Mouse (Mus musculus): Measurements from ENCODE around the gene Mypn. TPM values are rescaled to one million over a fixed set of nuclear protein-coding genes. Genes with fewer than 3 reads are reported as not detected.

Gene Mypn
- polyA plus RNA-seq (2012; rRNA removed): 0.09 and 0.23 TPM in 2 replicates

DNA sequence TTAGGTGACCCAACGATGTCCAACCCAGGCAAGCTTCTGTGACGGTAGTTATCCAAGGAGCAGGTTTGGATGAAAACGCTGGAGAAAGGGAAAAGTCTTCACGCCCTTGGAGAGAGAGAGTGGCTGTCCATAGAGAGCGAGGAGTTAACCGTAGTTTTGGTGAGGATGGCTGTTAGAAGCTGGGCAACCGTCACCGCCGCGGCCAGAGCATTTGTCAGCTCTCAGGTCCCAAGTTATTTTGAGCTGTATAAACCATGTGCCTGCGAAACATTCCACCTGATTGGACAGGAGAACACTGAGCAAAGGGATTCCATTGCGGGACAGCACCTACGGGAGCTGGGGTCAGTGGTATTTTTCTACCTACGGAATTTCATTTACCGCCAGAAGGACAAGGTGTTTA lies at the start of gene Mypn:
Mypn (minus strand) TSS at position 225 of the 400 bp plus-strand sequence.
- DNase-seq (ENCODE audit: low read depth): no peak

DNA sequence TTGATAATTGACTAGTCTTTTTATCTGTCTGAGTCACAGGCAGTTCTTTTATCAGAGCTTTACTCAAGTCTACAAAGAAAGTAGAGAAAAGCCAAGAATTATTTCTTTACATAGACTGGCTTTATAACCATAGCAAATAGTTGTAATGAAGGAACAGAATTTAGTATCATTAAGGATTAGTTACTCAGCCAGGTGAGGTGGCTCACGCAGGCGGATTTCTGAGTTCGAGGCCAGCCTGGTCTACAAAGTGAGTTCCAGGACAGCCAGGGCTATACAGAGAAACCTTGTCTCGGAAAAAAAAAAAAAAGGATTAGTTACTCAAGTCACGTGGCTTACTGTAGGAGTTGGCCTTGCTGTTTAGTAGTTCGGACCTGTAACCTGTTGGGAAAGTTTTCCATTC lies 44.7 kb upstream of the Mypn start:
- DNase-seq (ENCODE audit: low read depth): no peak

DNA sequence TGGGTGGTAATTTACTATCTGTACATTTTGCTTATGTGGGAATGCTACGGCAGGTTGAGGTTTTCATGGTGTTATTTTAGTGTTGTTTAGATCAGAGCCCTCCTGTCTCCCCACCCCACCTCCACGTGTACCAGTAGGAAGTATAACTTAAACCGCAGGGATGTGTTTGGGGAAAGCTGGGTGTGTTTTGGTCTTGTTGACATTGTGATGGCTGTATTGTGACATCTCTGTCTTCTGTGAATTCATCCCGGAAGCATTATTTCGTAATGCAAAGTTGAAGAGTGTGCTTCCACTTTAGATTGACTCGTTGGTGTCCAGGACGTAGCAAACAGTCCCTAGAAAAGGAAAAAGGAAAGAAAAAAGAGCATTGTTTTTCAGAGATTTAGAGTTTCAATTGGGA lies 43.7 kb upstream of the Mypn start:
- DNase-seq (ENCODE audit: low read depth): no peak

DNA sequence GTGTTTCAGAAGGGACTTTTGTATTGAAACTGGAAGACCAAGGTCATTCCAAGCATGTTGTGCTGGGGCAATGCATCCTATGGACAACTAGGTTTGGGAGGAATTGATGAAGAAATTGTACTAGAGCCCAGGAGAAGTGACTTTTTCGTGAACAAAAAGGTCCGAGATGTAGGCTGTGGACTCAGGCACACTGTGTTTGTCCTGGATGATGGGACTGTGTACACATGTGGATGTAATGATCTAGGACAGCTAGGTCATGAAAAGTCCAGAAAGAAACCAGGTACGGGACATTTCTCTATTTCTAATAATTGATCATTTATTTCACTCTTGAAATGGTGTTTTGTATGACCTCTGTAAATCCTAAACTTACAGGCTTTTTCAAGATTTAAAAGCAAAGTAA lies 42.1 kb upstream of the Mypn start:
- DNase-seq (ENCODE audit: low read depth): no peak

DNA sequence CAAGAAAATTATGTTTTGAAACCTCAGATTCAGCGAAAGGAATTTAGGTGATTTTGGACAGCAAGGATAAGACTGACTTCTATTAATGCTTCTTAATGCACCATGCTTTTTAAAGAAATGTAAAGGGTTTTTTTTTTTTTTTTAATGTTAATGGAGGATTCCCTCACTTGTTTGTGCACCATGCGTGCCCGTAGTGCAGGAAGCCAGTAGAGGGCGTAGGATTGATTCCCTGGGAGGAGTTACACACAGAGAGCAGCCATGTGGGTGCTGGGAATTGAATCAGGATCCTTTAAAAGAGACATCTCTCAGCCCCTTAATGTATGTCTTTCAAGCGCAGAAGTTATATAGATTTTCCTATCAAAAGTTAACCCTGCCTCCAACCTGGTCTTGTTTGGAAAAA lies 41.0 kb upstream of the Mypn start:
- no peak for DNase-seq (ENCODE audit: low read depth)

DNA sequence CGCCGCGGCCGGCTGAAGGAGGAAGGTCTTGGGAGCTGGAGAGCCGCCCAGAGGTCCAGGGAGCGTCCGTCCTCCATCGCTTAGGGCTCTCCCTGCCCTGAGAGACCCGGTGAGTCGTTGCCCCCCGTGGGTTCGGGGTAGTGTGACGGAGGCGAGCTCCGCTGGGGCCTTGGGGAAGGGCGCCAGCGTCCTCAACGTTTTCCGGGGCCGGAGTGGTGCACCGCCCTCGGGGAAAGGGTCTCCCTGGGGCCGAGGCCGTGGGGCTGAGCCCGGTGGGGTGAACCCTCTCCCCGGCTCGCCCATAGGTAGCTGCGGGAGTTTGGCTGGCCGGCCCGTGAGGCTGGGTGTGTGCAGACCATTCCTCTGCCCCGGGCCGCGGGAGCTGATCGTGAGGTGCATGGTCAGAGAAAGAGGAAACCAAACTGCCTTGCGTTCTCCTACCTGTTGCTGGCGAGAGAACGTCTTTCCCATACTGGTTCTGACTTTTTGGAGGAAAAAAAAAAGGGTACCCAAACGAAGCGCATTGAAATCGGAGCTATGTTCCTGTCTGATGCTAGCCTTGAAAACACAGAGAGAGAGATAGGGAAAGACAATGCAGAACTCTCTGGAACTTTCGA lies 40.4 kb upstream of the Mypn start:
- no peak for DNase-seq (ENCODE audit: low read depth)

DNA sequence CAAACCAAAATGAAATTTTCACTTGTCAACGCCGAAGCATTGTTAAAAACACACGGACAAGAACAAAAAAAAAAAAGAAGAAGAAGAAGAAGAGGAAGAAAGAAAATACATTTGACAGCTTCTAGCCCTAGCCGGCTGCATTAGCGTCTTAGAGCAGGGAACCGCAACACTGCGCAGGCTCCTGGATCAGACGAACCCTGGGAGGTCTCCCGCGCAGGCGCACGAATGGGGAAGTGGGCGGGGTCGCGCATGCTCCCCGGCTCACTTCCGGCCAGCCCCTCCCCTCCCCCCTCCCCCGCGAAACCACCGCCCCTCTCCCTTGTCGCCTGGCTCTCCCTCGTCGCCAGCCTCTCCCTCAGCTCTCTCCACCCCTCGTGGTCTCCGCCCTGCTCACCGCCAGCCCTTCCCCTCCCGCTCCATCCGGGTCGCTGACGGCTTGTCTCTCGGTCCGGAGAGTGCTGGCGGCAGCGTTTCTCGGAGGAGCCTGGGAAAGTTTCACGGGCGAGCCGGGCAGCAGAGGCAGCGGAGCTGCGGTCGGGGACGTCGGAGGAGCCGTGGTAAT lies 39.8 kb upstream of the Mypn start, which contains the start of gene Herc4:
Herc4 (plus strand) TSS at position 318 of the 562 bp plus-strand sequence.
- DNase-seq (ENCODE audit: low read depth): no peak

DNA sequence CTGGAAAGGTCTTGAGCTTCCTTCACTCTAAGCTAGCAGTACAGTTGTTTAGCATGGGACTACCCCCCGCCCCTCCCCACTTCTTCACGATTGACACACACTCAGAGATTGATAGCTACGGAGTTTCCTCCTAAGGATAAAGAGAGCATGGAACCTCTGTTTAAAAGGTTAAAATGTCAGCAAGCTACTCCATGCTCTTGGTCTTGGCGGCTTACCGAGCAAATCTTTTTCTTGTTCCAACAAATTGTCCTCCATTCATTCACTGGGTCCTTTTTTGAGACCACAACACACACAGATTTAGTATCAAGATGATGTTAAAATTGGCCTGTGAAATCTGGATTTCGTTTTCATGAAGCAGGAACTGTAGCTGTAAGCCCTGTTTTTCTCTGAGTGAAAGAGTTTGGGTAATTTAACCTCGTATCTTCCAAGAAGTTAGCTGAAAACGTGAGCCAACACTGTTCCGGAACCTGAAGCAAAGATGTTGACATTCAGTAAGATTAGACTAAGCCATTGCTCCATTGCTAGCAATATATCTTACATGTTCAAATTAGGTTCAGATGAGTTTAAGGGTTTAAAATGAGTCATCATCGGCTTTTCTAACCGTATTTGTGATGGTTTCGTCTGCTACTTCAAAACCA lies 39.2 kb upstream of the Mypn start:
- no peak for DNase-seq (ENCODE audit: low read depth)

DNA sequence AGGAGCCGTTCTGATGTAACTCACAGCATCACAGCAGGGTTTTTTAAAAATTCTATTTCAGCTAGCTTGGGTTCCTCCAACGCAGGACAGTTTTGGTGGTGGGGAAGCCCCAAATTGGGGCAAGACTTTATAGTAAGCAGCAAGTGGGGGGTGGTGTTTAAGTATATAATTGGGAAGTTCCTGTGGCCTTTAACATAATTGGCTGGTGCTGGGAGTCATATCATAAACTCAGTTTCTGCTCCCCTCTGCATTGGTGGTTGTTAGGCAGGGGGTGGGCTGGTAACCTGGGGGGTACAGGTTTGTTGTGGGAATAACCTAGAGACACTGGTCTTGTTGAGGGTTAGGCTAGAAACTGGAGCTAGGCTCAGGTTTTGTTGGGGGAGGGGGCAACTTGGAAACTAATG lies 37.1 kb upstream of the Mypn start:
- DNase-seq (ENCODE audit: low read depth): no peak

DNA sequence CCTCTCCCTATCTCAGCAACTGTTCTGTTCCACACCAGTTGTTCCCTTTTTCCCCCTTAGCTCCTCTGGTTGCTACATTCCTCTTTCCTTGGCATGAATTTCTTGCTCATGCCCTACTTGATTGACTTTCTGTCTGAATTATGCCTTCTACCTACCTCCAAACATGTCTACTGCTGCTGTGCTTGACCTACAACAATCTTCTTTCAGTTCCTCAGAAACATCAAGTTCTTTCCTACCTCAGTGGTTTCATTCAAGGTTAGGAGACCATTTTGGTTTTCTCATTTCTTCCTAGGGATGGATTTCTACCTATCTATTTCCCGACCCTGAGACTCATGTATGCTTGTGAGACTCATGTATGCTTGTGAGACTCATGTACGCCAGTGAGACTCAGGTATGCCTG lies 36.1 kb upstream of the Mypn start:
- DNase-seq (ENCODE audit: low read depth): no peak

DNA sequence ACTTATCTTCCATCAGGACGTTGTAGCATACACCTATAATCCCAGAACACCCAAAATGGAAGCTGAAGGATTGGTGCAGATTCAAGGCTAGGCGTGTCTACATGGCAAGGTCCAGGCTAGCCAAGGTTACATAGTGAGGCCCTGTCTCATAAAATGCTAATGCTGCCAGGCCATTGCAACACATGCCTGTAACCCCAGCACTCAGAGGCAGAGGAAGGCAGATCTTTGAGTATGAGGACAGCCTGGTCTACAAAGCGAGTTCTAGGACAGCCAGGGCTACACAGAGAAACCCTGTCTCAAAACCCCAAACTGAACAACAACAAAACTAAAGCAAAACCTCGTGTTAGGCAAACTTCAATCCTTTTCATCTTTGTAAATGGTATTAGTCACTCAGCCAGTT lies 34.3 kb upstream of the Mypn start:
- DNase-seq (ENCODE audit: low read depth): no peak

DNA sequence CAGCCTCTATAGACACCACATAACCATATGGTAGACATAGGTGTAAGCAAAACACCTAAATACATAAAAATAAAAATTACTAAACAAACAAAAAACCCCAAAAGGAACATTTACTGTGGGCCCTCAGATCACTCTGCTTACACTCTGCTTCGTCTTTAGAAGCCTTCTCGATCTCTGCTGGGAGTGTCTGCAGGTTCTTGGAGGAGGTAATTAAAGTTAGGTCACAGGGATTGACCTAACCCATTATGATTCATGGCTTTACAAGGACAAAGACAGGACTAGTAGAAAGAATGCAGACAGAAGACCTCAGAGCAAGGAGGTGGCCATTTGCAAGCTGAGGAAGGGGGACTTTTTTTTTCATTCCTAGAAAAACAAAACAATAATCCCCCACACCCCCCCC lies 33.5 kb upstream of the Mypn start:
- DNase-seq (ENCODE audit: low read depth): no peak

DNA sequence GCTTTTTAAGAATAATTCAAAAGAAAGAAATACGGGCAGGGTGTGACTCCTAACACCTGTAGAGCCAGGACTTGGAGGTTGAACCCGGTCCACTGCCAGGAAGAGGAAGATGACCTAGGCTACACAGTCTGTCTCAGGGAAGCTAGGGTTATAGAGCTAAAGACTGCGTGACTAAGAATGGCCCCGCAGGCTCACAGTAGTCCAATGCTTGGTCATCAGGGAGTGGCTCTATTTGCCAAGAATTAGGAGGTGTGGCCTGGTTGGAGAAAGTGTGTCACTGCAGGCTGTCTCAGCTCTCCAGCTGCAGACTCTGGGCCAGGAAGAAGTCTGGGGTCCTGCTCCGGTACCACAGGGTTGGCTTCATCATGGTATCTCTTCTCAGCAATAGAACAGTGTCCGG lies 32.9 kb upstream of the Mypn start:
- no peak for DNase-seq (ENCODE audit: low read depth)

DNA sequence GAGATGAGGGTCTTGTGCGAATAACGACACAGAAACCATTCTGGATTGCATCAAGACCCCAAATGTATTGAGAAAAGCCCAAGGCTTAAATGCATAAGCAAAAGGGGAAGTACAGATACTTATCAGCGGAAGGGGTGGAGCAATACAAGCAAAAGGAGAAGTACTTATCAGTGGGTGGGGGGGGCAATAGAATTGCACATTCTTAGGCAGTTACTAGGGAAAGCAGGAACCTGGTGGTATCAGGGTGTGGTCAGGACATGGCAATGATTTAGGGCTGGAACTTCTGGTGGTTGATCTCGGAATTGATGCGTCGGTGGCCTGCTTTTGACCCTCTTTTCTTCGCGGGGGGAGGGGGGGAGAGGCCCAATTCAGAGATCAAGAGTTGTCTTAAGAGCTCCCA lies 32.1 kb upstream of the Mypn start:
- no peak for DNase-seq (ENCODE audit: low read depth)

DNA sequence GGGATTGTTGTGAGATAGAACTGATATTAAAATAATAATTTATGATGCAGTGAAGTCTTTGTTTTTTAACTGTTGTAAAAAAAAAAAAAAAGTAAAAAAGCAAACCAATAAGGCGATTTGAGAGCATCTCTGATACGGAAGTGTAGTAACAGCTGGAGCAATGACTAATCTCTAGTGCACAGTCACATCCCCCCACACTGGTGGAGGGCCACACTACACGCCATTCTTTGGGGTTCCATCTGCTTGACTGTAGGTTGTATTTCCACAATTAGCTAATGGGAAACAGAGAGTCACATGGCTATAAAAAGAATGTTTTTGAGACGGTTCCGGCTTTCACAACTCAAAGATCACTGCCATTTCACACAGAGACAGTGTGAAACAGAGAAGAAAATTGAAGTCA lies 30.4 kb upstream of the Mypn start:
- DNase-seq (ENCODE audit: low read depth): no peak

DNA sequence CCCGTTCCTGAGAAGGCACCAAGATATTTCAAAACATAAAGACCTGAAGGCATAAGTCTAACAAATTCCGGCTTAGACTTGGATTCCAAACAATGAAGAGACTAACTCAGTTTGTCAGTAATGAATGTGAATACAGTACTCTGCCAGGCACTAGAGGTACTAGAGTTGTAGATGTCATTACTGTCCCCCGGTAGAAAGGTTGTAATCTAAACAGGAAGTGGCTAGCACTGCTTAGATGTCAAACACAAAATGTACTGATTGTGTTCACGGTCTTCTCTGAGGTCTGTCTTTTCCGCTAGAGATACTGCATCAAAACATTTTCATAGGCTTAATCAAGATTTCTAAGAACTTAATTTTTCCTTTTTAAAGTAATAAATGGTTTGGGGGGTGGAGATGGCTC lies 27.9 kb upstream of the Mypn start:
- no peak for DNase-seq (ENCODE audit: low read depth)

DNA sequence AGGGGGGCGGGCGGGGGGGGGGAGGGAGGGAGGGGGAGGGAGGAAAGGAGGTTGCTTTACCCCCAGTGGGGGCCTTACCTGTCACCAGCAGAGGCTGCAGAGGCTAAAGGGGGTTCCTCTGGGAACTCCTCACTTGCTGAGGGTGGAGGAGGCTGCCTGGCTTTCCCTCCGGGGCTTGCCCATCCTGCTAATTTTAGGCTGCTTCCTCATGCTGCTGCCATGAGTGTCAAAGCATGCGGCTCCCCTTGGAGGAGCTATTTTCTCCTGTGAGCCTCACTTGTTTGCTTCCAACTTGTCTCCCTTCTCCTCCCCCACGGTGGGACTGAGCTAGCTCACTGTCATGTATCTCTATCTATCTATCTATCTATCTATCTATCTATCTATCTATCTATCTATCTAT lies 27.1 kb upstream of the Mypn start:
- DNase-seq (ENCODE audit: low read depth): no peak

DNA sequence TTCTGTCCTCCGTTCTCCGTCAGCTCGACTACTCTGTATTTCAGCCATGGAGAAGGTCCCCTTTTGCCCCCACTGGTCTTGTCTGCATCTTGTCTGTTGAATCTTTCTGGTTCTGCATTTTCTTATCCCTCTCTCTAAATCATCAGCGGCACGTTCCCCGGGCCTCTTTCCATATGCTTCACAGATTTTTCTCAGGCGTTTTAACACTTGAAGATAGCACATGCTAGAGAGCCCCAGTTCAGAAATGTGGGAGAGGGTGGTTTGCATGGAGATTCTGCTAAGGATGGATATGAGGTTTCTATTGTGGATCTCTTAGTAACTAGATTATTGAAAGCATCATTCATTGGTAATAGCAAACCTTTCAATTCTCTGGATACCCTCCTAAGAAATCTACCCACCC lies 26.5 kb upstream of the Mypn start:
- no peak for DNase-seq (ENCODE audit: low read depth)

DNA sequence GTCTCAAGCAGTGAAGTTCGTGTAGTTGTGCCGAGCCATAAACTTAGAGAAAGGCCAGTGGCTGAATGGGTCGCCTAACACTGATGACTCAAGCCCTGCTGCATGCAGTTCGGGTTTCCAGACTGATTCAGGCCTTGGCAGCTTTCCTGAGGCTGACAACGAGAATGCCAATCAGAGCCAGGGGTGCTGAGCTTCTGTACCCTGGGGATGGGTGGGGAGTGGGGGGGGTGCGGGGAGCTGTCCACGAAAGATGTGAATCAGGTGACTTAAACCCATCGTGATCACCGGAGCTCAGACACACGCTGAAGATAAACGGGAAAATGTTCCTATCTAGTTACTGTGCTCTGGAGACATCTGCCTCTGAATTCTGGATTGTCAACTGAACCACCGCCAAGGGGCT lies 20.6 kb upstream of the Mypn start:
- DNase-seq (ENCODE audit: low read depth): no peak

DNA sequence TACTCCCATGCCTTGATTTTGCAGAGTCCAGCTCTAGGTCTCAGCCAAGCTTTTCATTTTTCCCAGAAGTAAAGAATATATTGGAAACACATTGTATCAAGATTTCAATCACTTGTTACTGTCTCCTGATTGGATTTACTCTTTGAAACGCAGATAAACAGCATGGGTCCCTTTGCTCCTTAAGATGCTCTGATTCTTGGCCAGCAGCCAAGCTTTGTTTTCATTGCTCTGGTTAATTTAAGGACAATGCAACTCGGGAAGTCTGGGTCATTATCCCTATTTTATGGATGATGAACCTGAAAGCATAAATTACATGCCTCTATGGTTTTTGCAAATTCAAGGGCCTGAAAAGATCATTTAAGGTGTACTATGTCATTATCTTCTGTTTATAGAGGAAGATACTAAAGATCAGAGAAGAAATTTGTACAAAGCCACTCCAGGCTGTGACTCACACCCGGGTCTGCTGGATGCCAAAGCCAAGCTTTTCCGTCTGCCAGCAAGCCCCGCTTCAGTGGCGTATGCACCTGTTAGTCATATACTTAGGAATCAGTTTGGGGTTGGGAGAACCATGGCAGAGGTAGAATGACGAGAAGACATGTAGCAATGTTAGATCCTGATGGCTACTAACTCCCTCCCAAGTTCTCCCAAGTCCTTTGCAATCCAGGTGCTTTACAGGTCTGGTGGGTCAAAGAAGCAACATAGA lies 17.5 kb upstream of the Mypn start:
- DNase-seq (ENCODE audit: low read depth): no peak

DNA sequence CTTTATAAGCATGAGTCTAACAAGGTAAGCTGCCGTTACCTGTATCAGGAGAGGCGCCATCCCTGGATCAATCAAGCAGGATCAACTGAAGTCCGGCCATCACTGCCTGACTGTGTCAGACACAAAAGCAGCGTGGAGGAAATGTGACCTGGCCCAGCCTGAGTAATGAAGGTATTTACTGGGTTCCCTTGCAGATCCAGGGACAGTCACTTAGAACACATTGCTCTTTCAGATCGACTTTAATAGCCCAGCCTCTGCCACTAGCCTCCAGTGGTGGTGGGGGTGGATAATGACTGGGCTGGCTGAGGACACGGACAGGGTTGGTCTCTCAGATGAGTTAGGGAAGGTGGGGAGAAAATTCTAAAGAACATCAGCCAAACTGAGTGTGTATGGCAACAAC lies 5.1 kb upstream of the Mypn start:
- no peak for DNase-seq (ENCODE audit: low read depth)

DNA sequence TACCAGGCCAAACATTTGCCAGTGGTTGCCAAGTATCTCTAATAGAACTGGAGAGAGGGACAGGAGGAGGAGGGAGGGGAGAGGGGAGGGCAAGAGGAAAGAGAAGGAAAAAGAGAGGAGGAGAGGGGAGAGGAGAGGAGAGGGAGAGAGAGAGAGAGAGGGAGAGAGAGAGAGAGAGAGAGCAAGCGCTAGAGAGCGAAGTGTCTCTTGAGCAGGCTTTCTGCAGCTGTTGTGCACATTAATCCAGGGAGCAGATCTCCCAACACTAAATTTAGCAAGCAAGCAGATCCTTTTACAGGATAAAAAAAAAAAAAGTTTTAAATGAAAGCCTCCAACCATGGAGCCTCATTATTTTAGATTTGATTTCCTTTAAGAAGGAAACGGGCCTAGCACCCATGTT lies 750 bp downstream of the Mypn start:
- no peak for DNase-seq (ENCODE audit: low read depth)

DNA sequence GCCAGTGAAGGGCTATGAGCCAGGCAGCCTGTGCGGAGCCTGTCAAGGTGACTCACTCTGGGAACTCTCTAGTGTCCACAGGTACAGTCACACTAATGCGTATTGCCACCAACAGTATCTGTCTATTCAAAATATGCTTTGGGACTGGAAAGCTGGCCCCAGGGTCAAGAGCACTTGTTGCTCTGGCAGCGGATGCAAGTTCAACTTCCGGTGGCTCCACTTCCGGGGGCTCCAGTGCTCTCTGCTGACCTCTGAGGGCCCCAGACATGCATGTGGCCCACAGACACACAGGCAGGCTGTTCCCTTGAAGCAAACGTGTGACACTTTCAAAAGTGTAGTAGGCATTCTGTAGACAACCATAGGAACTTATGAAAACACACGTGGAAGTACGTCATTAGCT lies 2.2 kb downstream of the Mypn start:
- DNase-seq (ENCODE audit: low read depth): no peak
